Mouse (Mus musculus) G1E (cell line): Measurements from ENCODE around the gene Ovol3.

Experiments
- CTCF ChIP-seq: IDR thresholded peaks from 2 replicates; pipeline ENCODE4 v1.5.1; 2012; ENCODE audit warnings: low read depth, low read length, inconsistent platforms, mixed read lengths
- GATA2 ChIP-seq: IDR thresholded peaks from 2 replicates; pipeline ENCODE4 v1.6.1; 2012; ENCODE audit warnings: low read depth, low read length, inconsistent platforms, borderline replicate concordance
- POLR2AphosphoS5 ChIP-seq: IDR thresholded peaks from 2 replicates; pipeline ENCODE4 v1.6.1; 2012; ENCODE audit warnings: low read depth, low read length, inconsistent platforms; ENCODE audit not compliant: insufficient replicate concordance
- TAL1 ChIP-seq: conservative IDR thresholded peaks from 2 replicates; pipeline ENCODE4 v1.6.1; 2012; ENCODE audit warnings: low read depth, low read length, inconsistent platforms, mixed read lengths

GRCm38 (mm10) chr7:30196171-30196570 is 39.4 kb downstream of the Ovol3 start:
- TF ChIP-seq CTCF, result no peak
- TF ChIP-seq POLR2AphosphoS5, result no peak
- TF ChIP-seq TAL1, result no peak
- no peak for TF ChIP-seq GATA2
